Mouse (Mus musculus) left cerebral cortex, adult 6 months (tissue): ENCODE measurements around the gene Fyttd1. TPM values are rescaled to one million over a fixed set of nuclear protein-coding genes. Genes with fewer than 3 reads are reported as not detected.

Experiments
- long read RNA-seq, 2 experiments: library from polyadenylated mRNA; unstranded; transcript quantifications; one replicate each; pipeline ENCODE4 v2.0.0; 2019 to 2020
- polyA plus RNA-seq: library from polyadenylated mRNA; unstranded; fragments of <200 nt; fragmentation: Nextera tagmentation; gene quantifications from 2 replicates; pipeline ENCODE4 v1.2.3, GENCODE M21; 2021

The Fyttd1 gene
- 90.5 and 123 TPM in 2 replicates for polyA plus RNA-seq
- long read RNA-seq, experiment 1, full-length matches to known transcripts, result 695 of 796 reads
- long read RNA-seq, experiment 1, partial matches to known transcripts, result 7 of 796 reads
- long read RNA-seq, experiment 1, other reads (novel, unspliced or antisense), result 94 of 796 reads
- long read RNA-seq, experiment 2, full-length matches to known transcripts, result 94 of 119 reads
- long read RNA-seq, experiment 2, partial matches to known transcripts, result 3 of 119 reads
- long read RNA-seq, experiment 2, other reads (novel, unspliced or antisense), result 22 of 119 reads

DNA sequence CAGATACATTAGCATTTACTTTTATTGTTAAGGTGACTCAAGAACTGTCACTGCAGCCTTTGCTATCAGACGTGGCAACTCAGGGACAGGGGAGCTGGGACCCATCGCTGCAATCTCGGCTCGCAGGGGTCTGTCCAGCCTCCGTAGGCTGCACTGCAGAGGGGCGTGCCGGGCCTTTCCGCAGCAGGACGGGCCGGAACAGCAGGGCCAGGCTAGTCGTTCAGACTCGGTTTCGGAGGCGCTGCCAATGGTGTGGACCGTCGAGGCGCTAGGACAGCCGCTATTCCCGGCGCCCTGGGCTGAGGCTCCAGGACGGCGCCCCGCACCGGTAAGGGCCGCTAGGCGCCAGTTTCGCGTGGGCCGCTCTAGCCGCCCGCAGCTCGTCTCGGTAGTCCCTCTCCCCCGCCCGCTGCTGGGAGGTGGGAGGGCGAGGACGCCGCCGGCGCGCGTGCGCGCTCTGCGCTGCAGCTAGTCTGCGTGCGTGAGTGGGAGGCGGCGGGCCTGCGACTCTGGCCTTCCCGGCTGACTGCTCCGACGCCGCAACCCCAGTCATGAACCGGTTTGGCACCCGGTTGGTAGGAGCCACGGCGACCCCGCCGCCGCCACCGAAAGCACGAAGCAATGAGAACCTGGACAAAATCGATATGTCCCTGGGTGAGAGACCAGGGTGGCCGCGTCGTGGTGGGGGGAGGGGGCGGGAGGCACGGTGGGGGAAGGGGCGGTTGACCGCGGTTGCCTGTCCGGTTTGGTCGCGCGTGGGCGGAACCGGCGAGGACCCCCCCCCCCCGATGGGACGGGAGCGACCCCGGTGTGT is at the start of gene Fyttd1, which contains the start of gene Rubcn:
Gene Fyttd1, plus strand, starts transcription at position 158 of the 814 bp plus-strand sequence.
Gene Rubcn, minus strand, starts transcription at position 424 of the 814 bp plus-strand sequence.

GRCm38 (mm10) chr16:32913937-32914881 is 36.9 kb downstream of the Fyttd1 start, which contains the start of gene Lrch3:
Gene Lrch3, plus strand, starts transcription at chr16:32914100.

Other genes starting within 250 kb of the Fyttd1 start
- gene Tnk2, start 233.6 kb upstream of the Fyttd1 start, polyA plus RNA-seq, result 9.0 and 20.1 TPM in 2 replicates
- gene Muc4, start 141.6 kb upstream of the Fyttd1 start, polyA plus RNA-seq, result not detected in 2 replicates
- gene Muc20, start 80.1 kb upstream of the Fyttd1 start, polyA plus RNA-seq, result not detected in 2 replicates
- not detected in 2 replicates for gene Smbd1, start 67.0 kb upstream of the Fyttd1 start, polyA plus RNA-seq
- gene Rubcn, start 266 bp downstream of the Fyttd1 start, polyA plus RNA-seq, result 16.2 and 17.1 TPM in 2 replicates
- gene Lrch3, start 36.6 kb downstream of the Fyttd1 start, polyA plus RNA-seq, result 5.4 and 7.5 TPM in 2 replicates
- gene Iqcg, start 178.7 kb downstream of the Fyttd1 start, polyA plus RNA-seq, result 2.0 and 3.2 TPM in 2 replicates
- gene Rpl35a, start 179.0 kb downstream of the Fyttd1 start, polyA plus RNA-seq, result 2,472 and 2,685 TPM in 2 replicates
- 2.5 and 2.6 TPM in 2 replicates for gene Lmln, start 185.0 kb downstream of the Fyttd1 start, polyA plus RNA-seq